Mouse (Mus musculus) forebrain, embryonic 16.5 days (tissue): ENCODE results near the gene Utp3. TPM values are rescaled to one million over a fixed set of nuclear protein-coding genes. Genes with fewer than 3 reads are reported as not detected.
"Not testable (repeated sequence)": the region's sequence is repeated elsewhere in the genome, so short reads cannot be mapped to it uniquely, and the experiment has no call there.

Source experiments
- ATAC-seq: fragments of 200-750 bp; cut with Nextera tagmentation; 2 replicates; pipeline ENCODE4 v1.8.0; 2017; ENCODE audit warnings: mild to moderate bottlenecking, moderate library complexity
- H3K27ac ChIP-seq: fragments of 300-500 bp; sonication (generic); 2 replicates; pipeline ENCODE4 v1.5.1; 2014; ENCODE audit warnings: low read length, control low read depth
- H3K27me3 ChIP-seq: fragments of 300-500 bp; sonication (generic); replicated peaks from 2 replicates; pipeline ENCODE4 v1.6.1; 2014; ENCODE audit warnings: low read length; ENCODE audit not compliant: control insufficient read depth, insufficient read depth
- H3K36me3 ChIP-seq: fragments of 300-500 bp; sonication (generic); 2 replicates; pipeline ENCODE4 v1.6.1; 2014; ENCODE audit not compliant: control insufficient read depth, insufficient read depth
- H3K4me1 ChIP-seq: fragments of 300-500 bp; sonication (generic); replicated peaks from 2 replicates; pipeline ENCODE4 v1.6.1; 2014; ENCODE audit warnings: low read length; ENCODE audit not compliant: control insufficient read depth, insufficient read depth
- H3K4me2 ChIP-seq: fragments of 300-500 bp; sonication (generic); 2 replicates; pipeline ENCODE4 v1.6.1; 2014; ENCODE audit warnings: mild to moderate bottlenecking, low read length, control low read depth
- H3K4me3 ChIP-seq: fragments of 300-500 bp; sonication (generic); replicated peaks from 2 replicates; pipeline ENCODE4 v1.5.1; 2014; ENCODE audit warnings: mild to moderate bottlenecking, low read length, control low read depth
- H3K9ac ChIP-seq: fragments of 300-500 bp; sonication (generic); replicated peaks from 2 replicates; pipeline ENCODE4 v1.6.1; 2014; ENCODE audit warnings: low read depth, low read length, control low read depth
- H3K9me3 ChIP-seq: fragments of 300-500 bp; sonication (generic); 2 replicates; pipeline ENCODE4 v1.6.1; 2016; ENCODE audit warnings: low read length; ENCODE audit not compliant: control insufficient read depth
- WGBS: fragments of 180-500 bp; shearing (Covaris S2); extraction: QIAGEN DNeasy Blood & Tissue Kit; methylation state at CpG from one replicate; pipeline ENCODE4 v1.1.7; 2014; 5-methylcytosine and 5-hydroxymethylcytosine counted together
- polyA plus RNA-seq: library from polyadenylated mRNA; unstranded; fragments of >200 nt; fragmentation: Nextera tagmentation; extraction: Ambion mirVana; gene quantifications from 2 replicates; pipeline ENCODE4 v1.2.1, GENCODE M21; 2015

Utp3 gene
- polyA plus RNA-seq, 1 experiment from 2014 or later = 55.0 TPM

DNA sequence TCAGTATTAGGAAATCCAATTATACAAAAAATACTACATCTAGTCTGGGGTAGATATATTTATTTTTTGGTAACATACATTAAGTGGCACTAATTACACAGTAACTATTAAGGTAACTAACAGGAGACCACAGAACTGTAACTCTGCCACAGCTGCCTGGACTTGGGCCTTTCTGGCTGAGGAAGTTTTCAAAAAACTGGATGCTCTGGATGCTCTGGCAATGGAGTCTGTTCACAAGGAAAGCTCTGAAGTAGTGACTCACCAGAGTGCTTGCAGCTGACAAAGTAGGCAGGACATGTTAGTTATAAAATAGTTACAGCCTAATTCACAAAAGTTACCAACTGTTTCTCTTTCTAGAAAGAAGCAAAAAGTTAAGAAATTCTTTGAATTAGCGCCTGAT lies 9.9 kb upstream of the Utp3 start:
- H3K9ac ChIP-seq, H3K36me3 ChIP-seq, H3K9me3 ChIP-seq, ATAC-seq, H3K4me3 ChIP-seq, H3K4me2 ChIP-seq, H3K27me3 ChIP-seq, H3K27ac ChIP-seq, H3K4me1 ChIP-seq: not testable (repeated sequence)
- 88% methylated on average over 1 of the region's 1 CpGs for WGBS

DNA sequence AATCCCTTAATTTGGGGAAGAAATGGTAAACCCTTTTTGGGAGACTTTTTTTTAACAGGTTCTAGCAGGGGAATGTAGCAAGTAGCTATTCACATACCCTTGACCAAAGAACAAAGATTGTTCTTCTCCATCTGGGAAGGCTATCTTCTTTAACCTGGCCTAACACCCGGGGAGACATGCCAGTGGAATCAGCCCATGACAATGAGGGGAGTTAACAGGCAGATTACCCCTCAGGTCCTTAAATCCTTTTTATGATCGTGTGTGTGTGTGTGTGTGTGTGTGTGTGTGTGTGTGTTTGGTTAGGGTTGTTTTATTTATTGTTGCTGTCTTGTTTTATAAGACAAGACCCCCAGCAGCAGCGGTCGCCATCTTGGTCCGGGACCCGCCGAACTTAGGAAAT lies 8.7 kb upstream of the Utp3 start:
- ATAC-seq = no peak
- WGBS = 90% methylated on average over 7 of the region's 7 CpGs
- Histone ChIP-seq H3K27ac (no peak overlapping the region), H3K9ac (no peak overlapping the region), H3K4me2 (no peak overlapping the region), H3K4me3 (no peak overlapping the region), H3K27me3 (no peaks in the 10 kb centered on the region), H3K9me3 (no peaks in the 10 kb centered on the region), H3K36me3 (no peaks in the 10 kb centered on the region), H3K4me1 (no peaks in the 10 kb centered on the region)

DNA sequence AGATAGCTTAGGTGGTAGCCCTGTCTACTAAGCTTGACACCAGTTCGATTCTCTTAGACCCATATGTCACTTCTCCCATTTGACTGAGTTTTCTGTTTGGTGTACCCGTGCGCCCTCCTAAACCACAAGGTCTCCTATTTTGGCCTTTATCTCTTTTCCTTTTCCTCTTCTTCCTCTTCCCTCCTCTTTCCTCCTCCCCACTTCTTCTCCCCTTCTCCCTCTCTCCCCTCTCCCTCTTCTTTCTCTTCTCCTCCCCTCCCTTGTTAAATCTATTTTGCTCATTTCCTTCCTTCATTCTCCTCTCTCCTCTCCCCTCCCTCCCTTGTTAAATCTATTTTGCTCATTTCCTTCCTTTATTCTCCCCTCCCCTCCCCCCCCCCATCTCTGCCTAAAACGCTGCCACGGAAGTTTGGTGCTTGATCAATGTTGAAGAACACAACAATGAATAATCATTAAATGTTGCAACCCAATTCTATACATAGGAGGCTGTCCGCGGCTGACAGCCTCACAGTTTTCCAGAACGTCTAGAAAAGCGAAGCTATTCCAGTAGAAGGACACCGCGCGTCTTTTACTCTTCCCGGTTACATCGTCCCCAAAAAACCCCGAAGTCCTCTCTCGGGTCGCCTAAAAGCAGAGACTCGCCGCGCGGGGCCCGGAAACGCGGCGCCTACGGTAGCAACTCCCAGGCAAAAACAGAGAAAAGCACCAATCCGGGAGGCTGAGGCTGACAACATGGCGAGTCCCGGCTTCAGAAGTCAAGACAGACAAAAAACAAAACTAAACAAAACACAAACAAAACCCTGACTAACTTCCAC lies 784 bp upstream of the Utp3 start:
- 7% methylated on average over 29 of the region's 29 CpGs for WGBS
- Histone ChIP-seq H3K9me3 (no peaks in the 10 kb centered on the region), H3K4me3 (peak overlapping the region; percentile 94), H3K9ac (peak overlapping the region; percentile 70), H3K27ac (peak overlapping the region; percentile 91), H3K27me3 (no peaks in the 10 kb centered on the region), H3K36me3 (no peaks in the 10 kb centered on the region), H3K4me1 (peaks cover 22% of the 10 kb centered on the region), H3K4me2 (peak overlapping the region; percentile 59)
- peak; percentile 69 for ATAC-seq

DNA sequence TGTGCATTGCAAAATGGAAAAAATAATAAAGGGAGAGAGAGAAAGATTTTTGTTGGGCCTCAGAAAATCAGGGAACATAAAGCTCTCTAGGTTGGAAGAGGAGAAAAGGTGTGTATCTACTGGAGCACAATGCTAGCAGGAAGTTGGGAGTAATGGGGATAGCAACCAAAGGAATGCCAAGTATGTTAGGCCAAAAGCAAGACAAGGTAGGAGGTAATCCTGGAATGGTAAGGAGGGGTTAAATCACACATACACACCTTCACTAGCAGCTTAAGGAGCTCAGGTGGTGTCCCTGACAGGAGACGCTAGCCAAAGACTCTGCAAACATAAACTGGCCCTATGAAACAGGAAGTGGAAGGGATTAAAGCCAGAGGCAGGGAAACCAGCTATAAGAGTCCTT lies 4.7 kb downstream of the Utp3 start:
- H3K27me3 ChIP-seq = no peaks in the 10 kb centered on the region
- H3K36me3 ChIP-seq = no peaks in the 10 kb centered on the region
- no peak overlapping the region for H3K4me3 ChIP-seq
- 68% methylated on average over 1 of the region's 1 CpGs for WGBS
- no peak overlapping the region for H3K27ac ChIP-seq
- H3K4me2 ChIP-seq = no peak overlapping the region
- H3K9me3 ChIP-seq = no peaks in the 10 kb centered on the region
- H3K4me1 ChIP-seq = peaks cover 22% of the 10 kb centered on the region
- H3K9ac ChIP-seq = no peak overlapping the region
- no peak for ATAC-seq

DNA sequence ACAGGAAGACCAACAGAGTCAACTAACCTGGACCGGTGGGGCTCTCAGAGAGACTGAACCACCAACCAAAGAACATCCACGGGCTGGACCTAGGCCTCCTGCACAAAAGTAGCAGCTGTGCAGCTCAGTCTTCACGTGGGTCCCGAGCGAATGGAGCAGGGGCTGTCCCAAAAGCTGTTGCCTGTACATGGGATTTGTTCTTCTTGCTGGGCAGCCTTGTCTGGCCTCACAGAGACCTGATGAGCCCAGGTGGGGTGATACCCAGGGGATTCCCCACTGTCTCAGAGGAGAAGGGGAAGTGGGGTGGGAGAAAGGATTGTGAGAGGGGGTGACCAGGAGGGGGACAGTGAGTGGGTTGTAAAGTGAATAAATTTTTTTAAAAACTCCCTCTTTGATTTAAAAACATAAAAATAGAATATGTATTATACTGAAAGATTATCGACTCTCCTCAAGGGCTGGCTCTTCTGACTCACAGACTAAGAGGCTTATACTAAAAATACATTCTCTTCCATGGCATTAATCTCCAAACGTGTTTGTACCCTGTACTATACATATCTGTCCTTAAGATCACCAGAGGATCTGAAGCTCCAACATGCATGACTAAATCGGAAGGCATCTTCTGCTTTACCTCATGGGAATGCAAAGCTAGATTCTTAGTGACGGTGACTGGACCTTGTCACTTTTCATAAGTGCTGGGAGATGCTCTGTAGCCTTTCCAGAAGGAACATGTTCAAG lies 7.0 kb downstream of the Utp3 start:
- no peaks in the 10 kb centered on the region for H3K27me3 ChIP-seq
- WGBS = 86% methylated on average over 9 of the region's 9 CpGs
- no peak overlapping the region for H3K27ac ChIP-seq
- no peak overlapping the region for H3K9ac ChIP-seq
- no peak overlapping the region for H3K4me3 ChIP-seq
- peaks cover 11% of the 10 kb centered on the region for H3K4me1 ChIP-seq
- no peak overlapping the region for H3K4me2 ChIP-seq
- H3K9me3 ChIP-seq = no peaks in the 10 kb centered on the region
- ATAC-seq = no peak
- no peaks in the 10 kb centered on the region for H3K36me3 ChIP-seq

DNA sequence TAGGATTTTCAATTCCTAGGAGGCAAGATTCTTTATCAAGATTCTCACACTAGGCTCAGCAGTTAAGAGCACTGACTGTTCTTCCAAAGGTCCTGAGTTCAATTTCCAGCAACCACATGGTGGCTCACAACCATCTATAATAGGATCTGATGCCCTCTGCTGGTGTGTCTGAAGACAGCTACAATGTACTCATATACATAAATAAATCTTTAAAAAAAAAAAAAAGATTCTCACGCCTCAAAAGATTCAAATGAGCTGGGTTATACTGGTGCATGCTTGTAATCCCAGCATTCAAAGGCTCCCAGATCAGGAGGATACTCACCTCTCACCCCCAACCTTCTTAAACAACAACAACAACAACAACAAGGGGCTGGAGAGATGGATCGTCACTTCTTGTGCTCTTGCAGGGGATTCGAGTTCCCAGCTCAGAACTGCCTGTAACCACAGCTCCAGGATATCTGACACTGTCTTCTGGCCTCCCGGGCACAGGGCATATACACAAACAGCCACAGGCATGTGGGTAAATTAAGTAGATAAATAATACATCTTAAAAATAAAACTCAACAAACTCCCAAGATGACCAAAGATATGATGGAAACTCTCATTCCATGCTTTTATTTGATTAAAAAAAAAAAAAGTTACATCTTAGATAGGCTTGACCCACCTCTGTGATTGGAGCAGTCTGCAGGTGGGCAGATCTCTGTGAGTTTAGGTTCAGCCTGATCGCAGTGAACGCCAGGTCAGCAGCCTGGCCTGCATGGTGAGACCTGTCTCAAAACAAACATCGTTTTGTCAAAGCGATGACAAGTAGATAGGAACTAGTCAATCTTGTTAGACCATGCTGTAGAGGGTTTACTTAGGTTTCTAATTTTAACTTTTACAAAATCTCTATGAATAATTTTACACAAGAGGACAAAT lies 8.9 kb downstream of the Utp3 start:
- no peak overlapping the region for H3K4me3 ChIP-seq
- H3K27ac ChIP-seq = no peak overlapping the region
- ATAC-seq = no peak
- no peak overlapping the region for H3K9ac ChIP-seq
- H3K4me2 ChIP-seq = no peak overlapping the region
- no peaks in the 10 kb centered on the region for H3K9me3 ChIP-seq
- no peaks in the 10 kb centered on the region for H3K36me3 ChIP-seq
- H3K4me1 ChIP-seq = peaks cover 15% of the 10 kb centered on the region
- H3K27me3 ChIP-seq = no peaks in the 10 kb centered on the region
- 78% methylated on average over 8 of the region's 8 CpGs for WGBS

DNA sequence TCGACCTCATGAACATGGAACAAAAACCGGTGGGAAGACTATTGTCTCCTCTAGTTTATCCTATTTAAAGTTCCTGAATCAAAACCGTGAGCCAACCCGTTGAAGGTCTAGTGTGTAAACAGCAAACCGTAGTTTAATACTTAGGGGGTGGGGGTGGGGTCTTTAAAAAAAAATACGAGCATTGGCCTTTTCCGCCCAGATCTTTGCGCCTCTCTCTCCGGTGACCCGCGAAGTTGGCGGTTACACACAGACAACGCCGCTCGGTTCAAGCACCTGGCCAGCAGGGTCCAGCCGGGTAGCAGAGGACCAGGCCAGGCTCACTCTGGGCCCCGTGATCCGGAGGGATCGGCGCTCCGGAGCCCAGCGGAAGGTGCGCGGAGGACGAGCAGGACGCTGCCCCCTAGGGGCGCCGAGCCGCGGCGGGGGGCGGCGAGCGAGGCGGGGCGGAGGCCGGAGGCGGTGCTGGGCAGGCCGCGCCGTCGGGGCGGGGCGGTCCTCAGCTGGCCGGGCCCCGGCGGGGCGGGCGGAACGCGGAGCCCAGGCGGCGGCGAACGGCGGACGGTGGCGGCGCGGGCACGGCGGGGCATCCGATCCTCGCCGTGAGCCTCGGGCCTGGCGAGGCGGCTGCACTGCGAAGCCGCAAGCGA lies 10.4 kb downstream of the Utp3 start, which contains the start of gene Rufy3:
Gene Rufy3, plus strand, starts transcription at position 540 of the 647 bp plus-strand sequence.
- no peaks in the 10 kb centered on the region for H3K27me3 ChIP-seq
- H3K4me3 ChIP-seq = peak within 1 kb of the TSS; percentile 84
- peaks cover 15% of the 10 kb centered on the region for H3K4me1 ChIP-seq
- peak within 1 kb of the TSS; percentile 65 for H3K4me2 ChIP-seq
- H3K9ac ChIP-seq = peak within 1 kb of the TSS; percentile 84
- H3K36me3 ChIP-seq = no peaks in the 10 kb centered on the region
- H3K9me3 ChIP-seq = no peaks in the 10 kb centered on the region
- H3K27ac ChIP-seq = peak within 1 kb of the TSS; percentile 89
- WGBS = 0% methylated on average over 46 of the region's 71 CpGs
- ATAC-seq = peak; percentile 87

DNA sequence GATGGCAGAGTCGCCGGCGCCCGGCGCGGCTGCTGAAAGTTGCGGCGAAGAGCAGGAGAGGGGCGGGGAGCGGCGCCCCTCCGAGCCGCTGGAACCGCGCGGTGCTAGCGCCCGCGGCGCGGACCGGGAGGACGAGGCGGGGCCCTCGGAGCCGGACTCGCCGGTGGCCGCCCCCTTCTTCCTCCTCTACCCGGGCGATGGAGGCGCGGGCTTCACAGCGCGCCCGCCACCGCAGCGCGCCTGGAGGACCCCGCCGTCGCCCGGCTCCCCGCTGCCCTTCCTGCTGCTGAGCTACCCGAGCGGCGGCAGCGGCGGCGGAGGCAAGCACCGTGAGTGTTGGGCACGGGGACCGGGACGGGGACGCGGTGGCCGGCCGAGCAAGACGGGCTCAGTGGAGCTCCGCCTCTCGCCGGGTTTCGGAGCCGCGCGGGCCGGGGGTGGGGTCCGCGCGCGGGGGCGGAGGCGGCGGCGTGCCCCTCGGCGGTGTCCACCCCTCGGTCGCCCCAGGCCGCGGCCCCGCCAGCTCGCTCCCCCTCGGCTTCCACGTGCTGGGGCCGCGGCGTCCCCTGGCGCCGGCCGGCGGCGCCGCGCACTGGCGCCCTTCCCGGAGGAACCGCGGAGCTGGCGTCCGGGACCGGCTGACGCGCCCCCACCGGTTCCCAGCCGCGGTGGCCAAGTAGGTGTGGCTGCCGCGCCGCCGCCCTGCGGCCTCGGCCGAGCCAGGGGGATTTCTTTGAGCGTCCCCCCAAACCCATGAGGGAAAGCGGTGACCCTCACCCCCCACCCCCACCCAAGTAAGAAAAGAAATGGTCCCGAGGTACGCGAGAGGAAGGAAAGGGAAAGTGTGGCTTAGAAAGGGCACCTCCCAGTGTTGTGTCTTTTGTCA lies 11.1 kb downstream of the Utp3 start:
- Histone ChIP-seq H3K4me2 (peak overlapping the region; percentile 65), H3K27me3 (no peaks in the 10 kb centered on the region), H3K27ac (peak overlapping the region; percentile 89), H3K9ac (peak overlapping the region; percentile 84), H3K9me3 (no peaks in the 10 kb centered on the region), H3K4me1 (peaks cover 15% of the 10 kb centered on the region), H3K4me3 (peak overlapping the region; percentile 84), H3K36me3 (no peaks in the 10 kb centered on the region)
- ATAC-seq = peak; percentile 69
- WGBS = 0% methylated on average over 43 of the region's 119 CpGs
